8 mouse cellular contexts compared by ENCODE assay signal in the genomic region with DNA sequence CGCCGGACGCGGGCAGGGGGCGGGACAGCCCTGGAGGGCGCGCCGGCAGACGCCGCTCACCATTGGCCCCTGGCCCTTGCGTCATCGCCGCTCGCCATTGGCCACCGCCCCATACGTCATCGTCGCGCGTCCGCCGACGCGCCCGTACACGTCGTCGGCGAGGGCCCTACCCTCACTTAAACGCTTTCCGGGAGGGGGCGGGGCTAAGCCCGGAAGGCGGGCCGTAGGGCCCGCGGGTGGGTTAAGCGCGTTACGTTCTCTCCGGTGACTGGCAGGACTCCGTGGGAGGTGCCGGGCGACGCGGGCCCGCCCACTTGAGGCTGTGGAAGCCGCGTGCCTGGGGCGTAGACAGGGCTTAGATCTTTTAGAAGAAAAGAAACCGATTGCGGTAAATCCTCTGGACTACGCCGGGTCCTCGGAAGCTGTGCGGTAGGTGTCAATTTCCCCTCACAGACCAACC. TPM values are rescaled to one million over a fixed set of nuclear protein-coding genes. Genes with fewer than 3 reads are reported as not detected.
A peak's percentile ranks its signal among the peaks of the same experiment; 100 is the strongest.
DNase-seq lines count a peak whose midpoint lies in the region; ATAC-seq and TF ChIP-seq lines count a peak whose summit lies in the region.

No protein-coding gene starts in this region.

- H3K9me3 ChIP-seq in hindbrain, embryonic 13.5 days, result no peaks in the 10 kb centered on the region

- peak; percentile 93 for ATAC-seq in Patski
- ATAC-seq in hindbrain, embryonic 13.5 days (ENCODE audit: low FRiP score), result peak; percentile 96

- H3K27me3 ChIP-seq in Patski, result no peaks in the 10 kb centered on the region
- no peaks in the 10 kb centered on the region for H3K27me3 ChIP-seq in hindbrain, embryonic 13.5 days

- peak; percentile 83 for DNase-seq in Patski (ENCODE audit: low read depth, low spot score)
- peak; percentile 99 to 100 for DNase-seq in cerebellum, postnatal 14 days
- peak; percentile 99 for DNase-seq in frontal cortex, postnatal 14 days (ENCODE audit: low spot score in 2 of 2)
- DNase-seq in layer of hippocampus, postnatal 25 days (ENCODE audit: extremely low spot score in 1 of 2, low spot score in 1 of 2), result peak; percentile 98 to 100
- DNase-seq in lung, postnatal 25 days (ENCODE audit: low spot score), result peak; percentile 99
- DNase-seq in retina, embryonic 14.5 days (ENCODE audit: low spot score), result peak; percentile 98
- peak; percentile 100 for DNase-seq in thymus, postnatal 4 days

- peak overlapping the region; percentile 97 for H3K4me2 ChIP-seq in hindbrain, embryonic 13.5 days

- POLR2A ChIA-PET in Patski (lab: Charles Lee), result no interaction called here

- TF ChIP-seq CTCF in Patski (IDR thresholded peaks at IDR 0.05), result no peak

- H3K27ac ChIP-seq in hindbrain, embryonic 13.5 days, result peak overlapping the region; percentile 84

- H3K9ac ChIP-seq in hindbrain, embryonic 13.5 days, result peak overlapping the region; percentile 89

- peak overlapping the region; percentile 90 for H3K4me3 ChIP-seq in hindbrain, embryonic 13.5 days

- under 1% methylated on average over 56 of the region's 56 CpGs for WGBS in hindbrain, embryonic 13.5 days

- in situ Hi-C loops in Patski (cut with MboI; ENCODE audit: low pct_unique_long_range_greater_than_20kb), result no loop called here

- CTCF ChIA-PET in Patski (lab: Charles Lee), result no interaction called here

- H3K4me1 ChIP-seq in hindbrain, embryonic 13.5 days (replicated peaks), result peaks cover 45% of the 10 kb centered on the region

- H3K36me3 ChIP-seq in hindbrain, embryonic 13.5 days, result peaks cover 50% of the 10 kb centered on the region

RNA-seq across cellular contexts. Expression of gene Slc35e1, which starts 0.2 kb away (rescaled TPM):
- 40.3 TPM for polyA plus RNA-seq in Patski (2021)
- 9.1 and 9.2 TPM in 2 replicates for polyA plus RNA-seq in hindbrain, embryonic 13.5 days (2015; fragmentation: Nextera tagmentation; extraction: Ambion mirVana)
- 10 to 100 TPM; 45.9 to 51.1 TPM for total RNA-seq in layer of hippocampus, postnatal 25 days (2021)

RNA-seq across cellular contexts. Expression of gene Cherp, which starts 17.6 kb away (rescaled TPM):
- 61.6 TPM for polyA plus RNA-seq in Patski (2021)
- polyA plus RNA-seq in hindbrain, embryonic 13.5 days (2015; fragmentation: Nextera tagmentation; extraction: Ambion mirVana), result 51.9 and 54.2 TPM in 2 replicates
- 10 to 100 TPM; 67.2 to 79.6 TPM for total RNA-seq in layer of hippocampus, postnatal 25 days (2021)

RNA-seq across cellular contexts. Expression of gene 1700030K09Rik, which starts 49.0 kb away (rescaled TPM):
- 11.3 TPM for polyA plus RNA-seq in Patski (2021)
- polyA plus RNA-seq in hindbrain, embryonic 13.5 days (2015; fragmentation: Nextera tagmentation; extraction: Ambion mirVana), result 18.0 and 18.9 TPM in 2 replicates
- 10 to 100 TPM; 12.9 to 15.4 TPM for total RNA-seq in layer of hippocampus, postnatal 25 days (2021)

RNA-seq across cellular contexts. Expression of gene Calr3, which starts 49.0 kb away (rescaled TPM):
- 7.1 TPM for polyA plus RNA-seq in Patski (2021)
- polyA plus RNA-seq in hindbrain, embryonic 13.5 days (2015; fragmentation: Nextera tagmentation; extraction: Ambion mirVana), result 1.1 and 1.3 TPM in 2 replicates
- under 1 TPM; 0.69 to 0.85 TPM for total RNA-seq in layer of hippocampus, postnatal 25 days (2021)

RNA-seq across cellular contexts. Expression of gene Med26, which starts 55.4 kb away (rescaled TPM):
- polyA plus RNA-seq in Patski (2021), result 9.8 TPM
- 15.7 and 16.6 TPM in 2 replicates for polyA plus RNA-seq in hindbrain, embryonic 13.5 days (2015; fragmentation: Nextera tagmentation; extraction: Ambion mirVana)
- total RNA-seq in layer of hippocampus, postnatal 25 days (2021), result 10 to 100 TPM; 10.1 to 10.6 TPM

Comparison
In these comparisons a context has a peak if more than half of its experiments do, and no peak if none do; other contexts are left out.
1. Peak in every context shown above with its lines: DNase-seq, ATAC-seq, H3K4me3 ChIP-seq and H3K27ac ChIP-seq.